Mouse (Mus musculus): ENCODE measurements at regions not wholly inside any gene's neighbourhood (a gene's known extent, or its start where the extent isn't known, plus 50 kb on each side); places are given as distances from the start of the nearest gene placed in this dataset.
A peak's percentile ranks its signal among the peaks of the same experiment; 100 is the strongest.

DNA sequence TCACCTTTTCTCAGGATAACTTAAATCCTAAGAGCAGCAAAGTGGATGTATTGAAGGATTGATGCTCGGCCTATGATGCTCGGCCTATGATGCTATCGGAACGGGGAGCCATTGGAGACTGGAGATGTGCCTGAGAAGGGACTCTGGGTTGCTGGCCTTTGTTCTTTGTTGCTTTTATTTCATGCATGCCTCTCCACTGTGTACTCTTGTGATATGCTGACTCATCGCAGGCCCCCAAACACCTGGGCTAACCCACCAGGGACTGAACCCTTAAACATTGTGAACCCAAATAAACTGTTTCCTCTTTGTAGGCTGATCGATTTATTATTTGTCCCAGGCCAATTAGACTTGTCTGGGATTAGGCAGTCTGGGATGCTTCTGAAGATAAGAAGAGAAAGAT, 61.9 kb downstream of the Pdcl3 start:
- no peak overlapping the region for H3K4me3 ChIP-seq (replicated peaks)
- H3K36me3 ChIP-seq (replicated peaks; ENCODE audit: low read length), result peaks cover 4% of the 10 kb centered on the region
- H3K4me1 ChIP-seq, result peaks cover 7% of the 10 kb centered on the region
- peaks cover 27% of the 10 kb centered on the region for H3K9me3 ChIP-seq
- TF ChIP-seq GATA1 (IDR thresholded peaks at IDR 0.05; ENCODE audit: borderline replicate concordance, low read length), result no peak
- H3K27me3 ChIP-seq (replicated peaks), result peaks cover 2% of the 10 kb centered on the region

DNA sequence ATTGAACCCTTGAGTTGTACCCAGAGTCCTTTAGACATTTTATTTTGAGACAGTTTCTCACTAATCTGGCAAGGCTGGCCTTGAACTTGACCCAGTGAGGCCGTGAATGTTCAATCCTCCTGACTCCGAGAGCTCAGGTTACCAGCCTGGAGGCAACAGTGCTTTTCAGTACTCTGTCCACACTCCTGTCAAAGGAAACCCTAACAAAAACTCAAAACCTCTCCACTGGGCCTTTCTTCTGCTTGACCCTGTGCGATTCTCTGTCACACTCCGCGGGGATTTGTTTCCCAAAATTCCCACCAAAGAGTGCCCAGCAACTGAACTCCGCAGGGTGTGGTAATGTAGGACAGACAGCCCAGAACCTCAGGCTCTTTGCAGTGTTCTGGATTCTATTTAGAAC, 71.9 kb downstream of the Pdcl3 start:
- Histone ChIP-seq H3K27me3 (replicated peaks) (peaks cover 10% of the 10 kb centered on the region), H3K36me3 (replicated peaks; ENCODE audit: low read length) (no peaks in the 10 kb centered on the region), H3K9me3 (peaks cover 7% of the 10 kb centered on the region; the same call in 1 of the 2 replicates), H3K4me3 (replicated peaks) (no peak overlapping the region), H3K4me1 (peaks cover 16% of the 10 kb centered on the region)
- TF ChIP-seq GATA1 (IDR thresholded peaks at IDR 0.05; ENCODE audit: borderline replicate concordance, low read length) (no peak), FLI1 (IDR thresholded peaks at IDR 0.05; ENCODE audit: low read length) (no peak)

DNA sequence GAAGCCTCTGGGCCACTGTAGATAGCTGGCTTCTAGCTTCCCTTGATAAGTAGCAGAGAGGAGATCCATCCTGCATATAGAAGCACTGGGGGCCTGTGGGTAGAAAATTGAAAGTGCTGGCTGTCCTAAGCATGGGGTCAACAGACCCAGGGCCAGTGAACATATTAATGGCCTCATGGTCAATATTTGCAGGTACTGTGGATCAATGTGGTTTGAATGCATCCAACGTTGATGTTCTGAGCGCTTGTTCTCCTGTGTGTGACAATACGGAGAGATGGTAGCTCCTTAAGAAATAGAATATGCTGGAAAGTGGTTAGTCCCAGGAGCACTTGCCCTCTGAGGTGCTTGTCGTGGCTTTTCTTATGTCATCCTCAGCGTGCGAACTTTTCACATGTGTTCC, 77.1 kb downstream of the Pdcl3 start:
- Histone ChIP-seq H3K4me3 (replicated peaks) (no peak overlapping the region), H3K4me1 (peaks cover 28% of the 10 kb centered on the region), H3K27me3 (replicated peaks) (peaks cover 44% of the 10 kb centered on the region), H3K9me3 (0 out of 2 replicates have a peak, but pooled peaks cover 4% of the 10 kb centered on the region), H3K36me3 (replicated peaks; ENCODE audit: low read length) (no peaks in the 10 kb centered on the region)
- no peak for TF ChIP-seq GATA1 (IDR thresholded peaks at IDR 0.05; ENCODE audit: borderline replicate concordance, low read length)
- TF ChIP-seq FLI1 (IDR thresholded peaks at IDR 0.05; ENCODE audit: low read length), result no peak

DNA sequence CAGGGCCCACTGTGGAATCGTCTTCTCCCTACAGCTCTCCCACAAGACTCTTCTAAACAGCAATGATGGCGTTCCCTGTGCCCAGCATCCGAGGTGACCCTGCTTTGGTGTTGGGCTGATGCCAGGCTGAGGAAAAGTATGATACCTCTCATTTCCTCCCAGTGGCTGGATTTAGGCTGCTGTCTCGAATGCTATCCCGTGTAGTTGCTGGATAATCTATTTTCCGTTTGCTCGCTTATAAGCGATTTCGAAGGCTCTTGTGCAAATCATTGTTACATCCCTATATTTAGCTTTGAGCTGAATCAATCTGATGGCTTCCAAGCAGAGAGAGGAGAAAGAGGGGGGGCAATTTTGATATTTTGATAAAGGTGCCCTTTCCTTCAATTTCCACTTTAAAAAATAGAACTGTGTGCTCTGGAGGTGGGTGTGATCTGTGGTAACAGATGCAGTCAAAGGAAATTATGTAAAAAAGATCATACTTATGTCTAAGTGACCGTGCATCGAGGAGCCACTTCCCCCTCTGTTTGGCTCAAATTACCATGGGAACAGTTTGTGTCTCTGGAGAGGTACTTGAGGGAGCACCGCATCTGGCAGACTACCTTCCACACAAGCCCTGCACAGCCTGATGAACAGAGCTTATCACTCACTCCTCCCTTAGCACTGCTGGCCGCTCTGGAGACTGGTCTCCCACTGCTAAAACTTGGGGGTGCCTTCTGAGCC, 78.4 kb downstream of the Pdcl3 start:
- H3K9me3 ChIP-seq, result 0 out of 2 replicates have a peak, but pooled peaks cover 4% of the 10 kb centered on the region
- TF ChIP-seq FLI1 (IDR thresholded peaks at IDR 0.05; ENCODE audit: low read length) (no peak), GATA1 (IDR thresholded peaks at IDR 0.05; ENCODE audit: borderline replicate concordance, low read length) (no peak)
- H3K4me1 ChIP-seq, result peaks cover 28% of the 10 kb centered on the region
- H3K4me3 ChIP-seq (replicated peaks), result no peak overlapping the region
- no peaks in the 10 kb centered on the region for H3K36me3 ChIP-seq (replicated peaks; ENCODE audit: low read length)
- peaks cover 50% of the 10 kb centered on the region for H3K27me3 ChIP-seq (replicated peaks)

DNA sequence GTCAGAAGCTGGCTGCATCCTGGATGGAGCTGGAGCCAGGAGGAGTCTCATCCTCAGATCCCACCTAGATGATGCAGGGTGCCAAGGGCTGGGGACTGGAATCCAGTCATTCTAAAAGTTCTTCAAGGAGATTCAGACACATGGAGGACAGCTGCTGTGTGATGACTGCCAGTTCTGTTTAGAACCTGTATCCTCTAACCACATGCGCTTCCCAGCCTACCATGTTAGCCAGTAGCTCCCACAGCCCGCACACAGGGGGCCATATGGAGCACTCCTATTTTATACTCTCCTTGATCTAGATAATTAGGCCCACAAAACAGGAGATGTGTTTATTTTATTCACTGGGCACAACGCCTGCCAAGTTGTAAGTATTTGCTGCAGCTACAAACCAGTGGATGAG, 79.4 kb downstream of the Pdcl3 start:
- no peaks in the 10 kb centered on the region for H3K36me3 ChIP-seq (replicated peaks; ENCODE audit: low read length)
- H3K9me3 ChIP-seq, result 0 out of 2 replicates have a peak, but pooled peaks cover 4% of the 10 kb centered on the region
- H3K27me3 ChIP-seq (replicated peaks), result peaks cover 60% of the 10 kb centered on the region
- TF ChIP-seq GATA1 (IDR thresholded peaks at IDR 0.05; ENCODE audit: borderline replicate concordance, low read length), result no peak
- no peak for TF ChIP-seq FLI1 (IDR thresholded peaks at IDR 0.05; ENCODE audit: low read length)
- H3K4me3 ChIP-seq (replicated peaks), result no peak overlapping the region
- peaks cover 36% of the 10 kb centered on the region for H3K4me1 ChIP-seq

DNA sequence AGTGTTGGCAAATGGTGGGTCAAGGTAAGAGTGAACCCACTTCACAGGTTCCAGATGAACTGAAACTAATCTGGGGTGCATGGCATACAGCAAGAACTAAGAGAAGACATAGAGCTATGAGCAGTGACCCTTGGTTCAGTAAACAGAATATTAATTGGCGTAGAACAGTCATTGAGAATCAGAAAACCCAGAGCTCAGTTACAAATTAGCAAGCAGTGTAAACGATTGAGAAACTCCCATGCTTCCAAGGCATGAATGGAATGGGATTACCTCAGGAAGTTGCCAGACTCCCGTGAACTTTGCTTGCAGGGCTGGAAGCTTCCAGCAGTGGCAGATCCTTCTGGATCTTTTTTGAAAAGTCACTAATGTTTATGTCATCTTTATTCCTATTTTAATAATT, 82.5 kb downstream of the Pdcl3 start:
- Histone ChIP-seq H3K4me3 (replicated peaks) (no peak overlapping the region), H3K36me3 (replicated peaks; ENCODE audit: low read length) (no peaks in the 10 kb centered on the region), H3K9me3 (peaks cover 7% of the 10 kb centered on the region), H3K4me1 (peaks cover 24% of the 10 kb centered on the region), H3K27me3 (replicated peaks) (peaks cover 57% of the 10 kb centered on the region)
- TF ChIP-seq GATA1 (IDR thresholded peaks at IDR 0.05; ENCODE audit: borderline replicate concordance, low read length) (no peak), FLI1 (IDR thresholded peaks at IDR 0.05; ENCODE audit: low read length) (no peak)

DNA sequence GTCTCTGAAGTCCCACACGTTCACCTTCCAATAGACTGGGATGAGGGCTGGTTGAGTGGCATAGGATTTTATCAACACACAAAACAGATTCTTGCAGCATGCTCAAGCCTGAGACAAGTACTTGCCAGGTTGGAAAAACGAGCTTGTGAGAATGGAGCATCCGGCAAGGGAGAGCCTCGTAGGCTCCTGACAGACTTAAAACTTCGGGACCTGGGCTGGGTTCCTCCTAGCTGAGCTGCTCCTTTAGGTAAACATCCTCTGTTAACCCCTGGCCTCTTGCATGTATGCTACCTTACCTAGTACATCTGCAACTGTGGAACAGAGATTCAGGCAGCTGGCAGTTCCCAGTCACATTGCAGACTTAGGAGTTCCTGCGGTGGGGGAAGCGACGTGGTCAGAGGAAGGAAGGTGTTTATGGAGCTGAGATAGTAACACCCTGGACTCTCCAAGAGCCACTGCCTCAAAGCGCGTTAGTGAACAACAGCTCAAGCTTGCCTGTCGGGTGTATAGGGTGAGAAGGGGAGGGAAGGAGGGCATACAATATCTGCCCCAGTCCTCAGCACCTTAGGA, 83.8 kb downstream of the Pdcl3 start:
- peaks cover 20% of the 10 kb centered on the region for H3K4me1 ChIP-seq
- H3K9me3 ChIP-seq, result peaks cover 14% of the 10 kb centered on the region
- H3K4me3 ChIP-seq (replicated peaks), result peak overlapping the region; percentile 48
- H3K36me3 ChIP-seq (replicated peaks; ENCODE audit: low read length), result no peaks in the 10 kb centered on the region
- TF ChIP-seq GATA1 (IDR thresholded peaks at IDR 0.05; ENCODE audit: borderline replicate concordance, low read length) (no peak), FLI1 (IDR thresholded peaks at IDR 0.05; ENCODE audit: low read length) (no peak)
- H3K27me3 ChIP-seq (replicated peaks), result peaks cover 47% of the 10 kb centered on the region

DNA sequence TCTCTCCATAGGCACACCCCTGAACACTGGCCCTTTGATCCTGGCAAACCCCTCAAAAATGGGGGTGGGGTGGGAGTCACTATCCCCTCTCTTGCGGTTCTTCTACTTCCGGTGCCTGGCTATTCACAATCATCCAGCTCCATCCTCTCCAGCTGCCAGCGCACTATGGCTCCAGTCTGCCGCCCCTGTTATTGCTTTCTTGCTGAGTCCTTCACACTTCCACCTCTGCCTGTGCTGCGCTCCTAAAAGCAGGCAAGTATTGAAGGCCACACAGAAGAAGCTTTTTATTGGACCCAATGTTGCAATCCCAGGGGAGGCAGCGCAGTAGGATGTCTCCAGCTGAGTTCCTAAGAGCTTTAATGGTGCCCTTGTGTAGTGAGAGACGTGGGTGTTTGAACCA, 84.3 kb downstream of the Pdcl3 start:
- no peaks in the 10 kb centered on the region for H3K36me3 ChIP-seq (replicated peaks; ENCODE audit: low read length)
- peaks cover 42% of the 10 kb centered on the region for H3K27me3 ChIP-seq (replicated peaks)
- H3K9me3 ChIP-seq, result peaks cover 15% of the 10 kb centered on the region
- H3K4me1 ChIP-seq, result peaks cover 15% of the 10 kb centered on the region
- peak overlapping the region; percentile 48 for H3K4me3 ChIP-seq (replicated peaks)
- TF ChIP-seq FLI1 (IDR thresholded peaks at IDR 0.05; ENCODE audit: low read length) (no peak), GATA1 (IDR thresholded peaks at IDR 0.05; ENCODE audit: borderline replicate concordance, low read length) (no peak)

DNA sequence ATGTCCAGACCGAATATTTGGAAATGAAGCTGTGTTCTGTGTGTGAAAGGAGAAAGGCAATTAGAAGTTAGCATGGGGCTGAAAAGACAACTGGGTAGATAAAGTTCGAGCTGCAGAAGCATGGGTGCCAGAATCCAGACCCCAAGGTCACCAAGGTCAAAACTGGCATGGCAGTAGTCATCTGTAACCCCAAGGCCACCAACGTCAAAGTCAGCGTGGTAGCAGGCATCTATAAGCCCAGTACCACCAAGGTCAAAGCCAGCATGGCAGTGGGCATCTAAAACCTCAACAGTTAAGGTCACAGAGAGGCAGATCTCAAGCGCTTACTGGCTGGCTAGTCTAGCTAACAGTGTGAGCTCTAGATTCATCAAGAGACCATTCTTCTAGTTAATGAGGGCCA, 90.6 kb downstream of the Pdcl3 start:
- peaks cover 30% of the 10 kb centered on the region for H3K9me3 ChIP-seq
- H3K27me3 ChIP-seq (replicated peaks), result peaks cover 2% of the 10 kb centered on the region
- no peak for TF ChIP-seq FLI1 (IDR thresholded peaks at IDR 0.05; ENCODE audit: low read length)
- no peak for TF ChIP-seq GATA1 (IDR thresholded peaks at IDR 0.05; ENCODE audit: borderline replicate concordance, low read length)
- H3K4me1 ChIP-seq, result no peaks in the 10 kb centered on the region; the same call in 1 of the 2 replicates
- H3K36me3 ChIP-seq (replicated peaks; ENCODE audit: low read length), result peaks cover 3% of the 10 kb centered on the region
- no peak overlapping the region for H3K4me3 ChIP-seq (replicated peaks)

DNA sequence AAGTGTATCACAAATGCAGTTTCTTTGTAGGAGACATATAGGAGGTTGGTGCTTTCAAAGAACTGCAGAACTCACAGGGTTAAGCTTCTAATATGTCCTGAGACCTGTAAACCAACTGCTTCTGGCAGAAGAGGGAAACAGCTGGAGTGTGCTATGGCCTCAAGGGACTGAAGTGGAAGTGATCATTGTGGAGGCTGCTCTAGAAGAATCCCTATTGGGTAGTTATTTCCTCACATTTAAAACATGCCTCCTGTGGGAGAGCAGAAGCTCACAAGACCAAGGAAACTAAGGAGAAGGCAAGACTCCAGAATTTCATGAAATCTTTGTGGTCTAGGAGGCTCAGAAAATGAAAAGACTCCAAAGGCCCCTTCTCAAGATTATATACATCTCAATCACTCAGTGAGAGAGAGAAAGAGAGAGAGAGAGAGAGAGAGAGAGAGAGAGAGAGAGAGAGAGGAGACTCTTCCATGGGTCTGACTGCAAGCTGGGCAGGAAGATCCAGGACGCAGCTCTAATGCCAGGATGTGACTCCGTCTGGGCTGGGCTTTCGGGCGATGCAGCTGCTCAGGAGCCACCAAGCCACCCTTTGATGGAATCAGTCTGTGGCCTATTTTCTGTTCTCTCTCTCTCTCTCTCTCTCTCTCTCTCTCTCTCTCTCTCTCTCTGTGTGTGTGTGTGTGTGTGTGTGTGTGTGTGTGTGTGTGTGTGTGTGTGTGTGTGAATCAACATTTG, 93.3 kb downstream of the Pdcl3 start:
- TF ChIP-seq FLI1 (IDR thresholded peaks at IDR 0.05; ENCODE audit: low read length) (no peak), GATA1 (IDR thresholded peaks at IDR 0.05; ENCODE audit: borderline replicate concordance, low read length) (no peak)
- Histone ChIP-seq H3K27me3 (replicated peaks) (peaks cover 2% of the 10 kb centered on the region), H3K4me1 (no peaks in the 10 kb centered on the region; the same call in 1 of the 2 replicates), H3K4me3 (replicated peaks) (no peak overlapping the region), H3K36me3 (replicated peaks; ENCODE audit: low read length) (peaks cover 4% of the 10 kb centered on the region), H3K9me3 (peaks cover 24% of the 10 kb centered on the region)

All from megakaryocyte, embryonic 14.5 days (primary cell).